Mouse (Mus musculus) heart, embryonic 12.5 days (tissue): ENCODE results near the gene Hmx2. TPM values are rescaled to one million over a fixed set of nuclear protein-coding genes. Genes with fewer than 3 reads are reported as not detected.

Experiments
- ATAC-seq: fragments of 200-750 bp; cut with Nextera tagmentation; 2 replicates; pipeline ENCODE4 v1.8.0; 2017; ENCODE audit warnings: moderate TSS enrichment, moderate library complexity; ENCODE audit not compliant: insufficient number of reproducible peaks, low FRiP score
- H3K27ac ChIP-seq: fragments of 300-500 bp; sonication (generic); 2 replicates; pipeline ENCODE4 v1.5.1; 2016; ENCODE audit warnings: mild to moderate bottlenecking, moderate library complexity; ENCODE audit not compliant: poor library complexity, severe bottlenecking
- H3K27me3 ChIP-seq: fragments of 300-500 bp; sonication (generic); replicated peaks from 2 replicates; pipeline ENCODE4 v1.6.1; 2016; ENCODE audit warnings: mild to moderate bottlenecking, moderate library complexity
- H3K36me3 ChIP-seq: fragments of 300-500 bp; sonication (generic); 2 replicates; pipeline ENCODE4 v1.6.1; 2016; ENCODE audit warnings: mild to moderate bottlenecking, moderate library complexity
- H3K4me1 ChIP-seq: fragments of 300-500 bp; sonication (generic); replicated peaks from 2 replicates; pipeline ENCODE4 v1.6.1; 2016; ENCODE audit warnings: mild to moderate bottlenecking
- H3K4me2 ChIP-seq: fragments of 300-500 bp; sonication (generic); 2 replicates; pipeline ENCODE4 v1.6.1; 2016; ENCODE audit warnings: mild to moderate bottlenecking, moderate library complexity
- H3K4me3 ChIP-seq: fragments of 300-500 bp; sonication (generic); 2 replicates; pipeline ENCODE4 v1.5.1; 2016; ENCODE audit warnings: mild to moderate bottlenecking
- H3K9ac ChIP-seq: fragments of 300-500 bp; sonication (generic); 2 replicates; pipeline ENCODE4 v1.6.1; 2016; ENCODE audit warnings: mild to moderate bottlenecking, moderate library complexity
- H3K9me3 ChIP-seq: fragments of 300-500 bp; sonication (generic); replicated peaks from 2 replicates; pipeline ENCODE4 v1.6.1; 2016; ENCODE audit warnings: mild to moderate bottlenecking, moderate library complexity
- WGBS: fragments of 180-500 bp; shearing (Covaris S2); methylation state at CpG from one replicate; pipeline ENCODE4 v1.1.7; 2016; 5-methylcytosine and 5-hydroxymethylcytosine counted together
- polyA plus RNA-seq: library from polyadenylated mRNA; unstranded; fragments of >200 nt; fragmentation: Nextera tagmentation; extraction: Ambion mirVana; gene quantifications from 2 replicates; pipeline ENCODE4 v1.2.1, GENCODE M21; 2016

The Hmx2 gene
- polyA plus RNA-seq, 1 experiment from 2014 or later, result not detected

GRCm38 (mm10) chr7:131547481-131547880, 1.1 kb upstream of the Hmx2 start:
- H3K9ac ChIP-seq, result no peak overlapping the region
- H3K36me3 ChIP-seq, result no peaks in the 10 kb centered on the region
- H3K4me2 ChIP-seq, result no peak overlapping the region
- H3K4me1 ChIP-seq, result peaks cover 21% of the 10 kb centered on the region
- no peak overlapping the region for H3K27ac ChIP-seq
- no peak for ATAC-seq
- peaks cover 93% of the 10 kb centered on the region for H3K27me3 ChIP-seq
- H3K4me3 ChIP-seq, result no peak overlapping the region
- 3% methylated on average over 5 of the region's 5 CpGs for WGBS
- no peaks in the 10 kb centered on the region for H3K9me3 ChIP-seq

DNA sequence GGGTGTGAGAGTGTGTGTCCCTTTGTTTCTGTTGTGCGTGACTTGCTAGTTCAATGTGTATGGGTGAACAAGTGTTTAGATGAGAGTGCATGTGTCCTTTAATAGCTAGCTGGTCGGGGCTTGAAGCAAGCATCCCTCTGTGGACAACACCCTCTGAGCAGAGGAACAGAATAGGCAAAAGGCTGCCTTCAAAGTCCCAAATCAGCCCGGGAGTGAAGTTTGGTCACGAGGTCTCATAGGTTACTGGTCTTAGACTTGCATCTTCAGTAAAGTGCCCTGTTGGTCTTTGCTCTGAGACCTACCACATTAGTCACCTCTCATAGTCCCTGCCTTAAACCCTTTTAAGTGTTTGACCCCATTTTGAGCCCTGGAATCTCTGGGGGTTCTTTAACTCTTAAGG, 2.9 kb downstream of the Hmx2 start:
- no peaks in the 10 kb centered on the region for H3K9me3 ChIP-seq
- H3K4me3 ChIP-seq, result no peak overlapping the region
- H3K27ac ChIP-seq, result no peak overlapping the region
- H3K4me2 ChIP-seq, result no peak overlapping the region
- peaks cover 94% of the 10 kb centered on the region for H3K27me3 ChIP-seq
- no peaks in the 10 kb centered on the region for H3K36me3 ChIP-seq
- H3K9ac ChIP-seq, result no peak overlapping the region
- H3K4me1 ChIP-seq, result peaks cover 18% of the 10 kb centered on the region
- 4% methylated on average over 4 of the region's 4 CpGs for WGBS
- no peak for ATAC-seq

GRCm38 (mm10) chr7:131551931-131552741, 3.6 kb downstream of the Hmx2 start:
- no peak for ATAC-seq
- peaks cover 94% of the 10 kb centered on the region for H3K27me3 ChIP-seq
- H3K4me3 ChIP-seq, result no peak overlapping the region
- H3K4me2 ChIP-seq, result no peak overlapping the region
- peaks cover 22% of the 10 kb centered on the region for H3K4me1 ChIP-seq
- H3K27ac ChIP-seq, result no peak overlapping the region
- WGBS, result under 1% methylated on average over 42 of the region's 42 CpGs
- no peaks in the 10 kb centered on the region for H3K9me3 ChIP-seq
- H3K9ac ChIP-seq, result no peak overlapping the region
- H3K36me3 ChIP-seq, result no peaks in the 10 kb centered on the region

GRCm38 (mm10) chr7:131552781-131553180, 4.2 kb downstream of the Hmx2 start:
- no peaks in the 10 kb centered on the region for H3K36me3 ChIP-seq
- no peak overlapping the region for H3K4me3 ChIP-seq
- ATAC-seq, result no peak
- no peaks in the 10 kb centered on the region for H3K9me3 ChIP-seq
- H3K9ac ChIP-seq, result no peak overlapping the region
- peaks cover 94% of the 10 kb centered on the region for H3K27me3 ChIP-seq
- no peak overlapping the region for H3K27ac ChIP-seq
- WGBS, result 2% methylated on average over 5 of the region's 5 CpGs
- H3K4me1 ChIP-seq, result peaks cover 22% of the 10 kb centered on the region
- no peak overlapping the region for H3K4me2 ChIP-seq

DNA sequence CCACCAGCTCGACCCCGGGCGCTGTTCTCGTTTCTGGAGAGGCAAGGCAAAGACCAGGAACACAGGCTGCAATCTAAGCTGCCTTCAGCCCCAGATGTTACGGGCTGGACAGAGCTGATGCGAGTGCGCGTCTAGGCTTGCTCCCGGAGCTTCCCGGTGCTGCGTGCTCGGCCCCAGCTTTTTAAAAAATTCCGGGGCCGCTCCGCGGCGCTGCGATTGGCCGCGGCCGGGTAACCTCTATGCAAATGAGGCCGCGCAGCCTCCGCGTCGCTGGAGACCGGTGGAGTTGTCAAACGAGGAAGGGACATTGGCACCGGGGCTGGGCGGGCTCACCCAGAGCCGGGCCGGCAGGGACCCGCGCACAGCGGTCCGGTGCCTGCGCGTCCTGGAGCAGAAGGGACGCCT, 5.2 kb downstream of the Hmx2 start:
- Histone ChIP-seq H3K4me1 (peaks cover 22% of the 10 kb centered on the region), H3K27ac (no peak overlapping the region), H3K9ac (no peak overlapping the region), H3K4me3 (peak overlapping the region; percentile 42), H3K9me3 (no peaks in the 10 kb centered on the region), H3K4me2 (peak overlapping the region; percentile 68), H3K36me3 (no peaks in the 10 kb centered on the region), H3K27me3 (peaks cover 93% of the 10 kb centered on the region)
- 0% methylated on average over 39 of the region's 39 CpGs for WGBS
- ATAC-seq, result peak; percentile 48; the same call in 1 of the 2 replicates

- peak overlapping the region; percentile 68 for H3K4me2 ChIP-seq
- ATAC-seq, result no peak
- peaks cover 22% of the 10 kb centered on the region for H3K4me1 ChIP-seq
- H3K4me3 ChIP-seq, result peak overlapping the region; percentile 42
- H3K27ac ChIP-seq, result no peak overlapping the region
- H3K9ac ChIP-seq, result no peak overlapping the region
- peaks cover 90% of the 10 kb centered on the region for H3K27me3 ChIP-seq
- H3K36me3 ChIP-seq, result no peaks in the 10 kb centered on the region
- under 1% methylated on average over 45 of the region's 45 CpGs for WGBS
- H3K9me3 ChIP-seq, result no peaks in the 10 kb centered on the region
Observed at GRCm38 (mm10) chr7:131554341-131555180, 6.0 kb downstream of the Hmx2 start.

DNA sequence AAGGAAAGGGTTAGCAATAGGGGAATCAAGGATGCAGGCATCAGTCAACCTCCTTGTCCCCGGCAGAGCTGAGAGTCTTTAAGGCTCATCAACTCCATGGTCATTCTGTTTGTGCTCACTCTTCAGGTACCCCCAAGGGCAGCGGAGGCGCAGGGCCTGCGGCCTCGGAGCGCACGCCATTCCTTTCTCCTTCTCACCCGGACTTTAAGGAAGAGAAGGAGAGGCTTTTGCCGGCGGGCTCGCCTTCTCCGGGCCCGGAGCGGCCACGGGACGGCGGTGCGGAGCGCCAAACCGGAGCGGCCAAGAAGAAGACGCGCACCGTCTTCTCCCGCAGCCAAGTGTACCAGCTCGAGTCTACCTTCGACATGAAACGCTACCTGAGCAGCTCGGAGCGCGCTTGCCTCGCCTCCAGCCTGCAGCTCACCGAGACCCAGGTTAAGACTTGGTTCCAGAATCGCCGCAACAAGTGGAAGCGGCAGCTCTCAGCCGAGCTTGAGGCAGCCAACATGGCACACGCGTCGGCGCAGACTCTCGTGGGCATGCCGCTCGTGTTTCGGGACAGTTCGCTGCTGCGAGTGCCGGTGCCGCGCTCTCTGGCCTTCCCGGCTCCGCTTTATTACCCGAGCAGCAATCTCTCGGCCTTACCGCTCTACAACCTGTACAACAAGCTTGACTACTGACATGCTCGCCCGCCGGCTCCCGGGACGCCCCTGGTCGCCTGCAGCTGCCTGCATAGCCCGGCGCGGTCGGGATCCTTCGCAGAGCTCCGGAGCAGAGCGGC, 6.9 kb downstream of the Hmx2 start:
- peaks cover 81% of the 10 kb centered on the region for H3K27me3 ChIP-seq
- ATAC-seq, result no peak
- no peak overlapping the region for H3K9ac ChIP-seq
- under 1% methylated on average over 68 of the region's 68 CpGs for WGBS
- H3K36me3 ChIP-seq, result no peaks in the 10 kb centered on the region
- H3K4me2 ChIP-seq, result peak overlapping the region; percentile 59
- H3K4me1 ChIP-seq, result peaks cover 22% of the 10 kb centered on the region
- H3K9me3 ChIP-seq, result no peaks in the 10 kb centered on the region
- peak overlapping the region; percentile 33 for H3K4me3 ChIP-seq
- H3K27ac ChIP-seq, result no peak overlapping the region

GRCm38 (mm10) chr7:131556116-131556515, 7.5 kb downstream of the Hmx2 start:
- Histone ChIP-seq H3K4me3 (peak overlapping the region; percentile 33; the same call in 1 of the 2 replicates), H3K4me1 (peaks cover 23% of the 10 kb centered on the region), H3K9ac (no peak overlapping the region), H3K9me3 (no peaks in the 10 kb centered on the region), H3K27ac (no peak overlapping the region), H3K36me3 (no peaks in the 10 kb centered on the region), H3K27me3 (peaks cover 75% of the 10 kb centered on the region), H3K4me2 (peak overlapping the region; percentile 59; the same call in 1 of the 2 replicates)
- 2% methylated on average over 9 of the region's 9 CpGs for WGBS
- ATAC-seq, result no peak

DNA sequence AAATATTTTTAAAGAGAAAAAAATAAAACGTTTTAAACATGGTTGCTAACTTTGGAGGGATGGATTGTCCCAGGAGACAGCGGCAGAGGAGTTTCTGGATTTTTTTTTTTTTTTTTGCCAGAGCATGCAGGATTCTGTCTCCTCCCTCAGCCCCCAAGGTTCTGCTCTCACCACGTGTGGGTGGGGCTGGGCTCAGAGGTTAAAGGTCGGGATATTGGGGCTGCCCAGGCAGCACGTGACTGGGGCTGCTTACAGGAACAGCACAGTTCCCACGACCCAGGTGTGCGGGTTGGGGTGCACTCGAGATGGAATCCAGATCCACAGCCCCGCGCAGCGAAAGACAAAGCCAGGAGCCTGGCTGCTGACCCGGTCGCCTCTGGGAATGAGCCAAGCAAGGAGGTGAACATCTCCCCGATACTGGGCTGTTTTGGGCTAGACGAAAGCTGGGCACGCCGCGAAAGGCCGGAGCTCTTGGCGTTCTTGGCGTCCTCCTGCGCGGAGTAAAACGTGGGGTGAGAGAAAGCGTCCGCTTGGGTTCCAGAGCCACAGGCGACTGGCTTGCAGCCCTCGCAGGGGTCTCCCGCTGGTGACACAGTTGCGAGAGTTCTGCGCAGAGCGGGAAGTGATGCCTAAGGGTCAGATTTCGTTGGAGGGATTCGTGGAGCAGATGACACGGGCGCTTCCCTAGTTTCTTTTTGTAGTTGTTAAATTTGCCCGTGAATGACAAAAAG, 8.1 kb downstream of the Hmx2 start:
- H3K9ac ChIP-seq, result no peak overlapping the region
- 0 out of 2 replicates have a peak overlapping the region, but pooled peaks have one; percentile 0 for H3K4me3 ChIP-seq
- under 1% methylated on average over 37 of the region's 37 CpGs for WGBS

DNA sequence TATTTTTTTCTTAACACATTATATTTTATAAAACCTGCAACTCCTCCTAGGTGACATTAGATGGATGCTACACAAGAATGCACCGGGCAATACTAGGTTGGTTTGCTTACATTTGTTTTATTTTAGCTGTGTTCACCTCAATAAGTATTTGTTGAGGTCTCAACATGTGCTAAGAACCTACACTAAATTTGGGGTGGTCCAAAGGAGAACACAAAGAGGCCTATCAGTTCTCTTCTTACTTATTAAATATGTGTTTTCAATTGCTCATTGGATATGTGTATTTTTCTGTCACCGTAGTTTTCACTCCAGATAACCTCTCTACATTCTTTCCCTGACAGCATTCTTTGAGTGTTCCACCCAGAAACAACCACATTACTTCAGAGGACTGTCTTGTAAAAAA, 9.2 kb downstream of the Hmx2 start:
- Histone ChIP-seq H3K4me3 (no peak overlapping the region), H3K9me3 (no peaks in the 10 kb centered on the region), H3K9ac (no peak overlapping the region), H3K4me2 (no peak overlapping the region), H3K4me1 (peaks cover 24% of the 10 kb centered on the region), H3K27ac (no peak overlapping the region), H3K27me3 (peaks cover 58% of the 10 kb centered on the region), H3K36me3 (peaks cover 11% of the 10 kb centered on the region)
- no peak for ATAC-seq
- WGBS, result 42% methylated on average over 2 of the region's 2 CpGs

More for the DNA sequence above, 8.1 kb downstream of the Hmx2 start:
- Histone ChIP-seq H3K36me3 (peaks cover under 1% of the 10 kb centered on the region; the same call in 1 of the 2 replicates), H3K27ac (no peak overlapping the region), H3K4me1 (peaks cover 24% of the 10 kb centered on the region), H3K4me2 (no peak overlapping the region), H3K27me3 (peaks cover 69% of the 10 kb centered on the region), H3K9me3 (no peaks in the 10 kb centered on the region)
- no peak for ATAC-seq
